Mouse (Mus musculus) embryonic facial prominence, embryonic 12.5 days (tissue): ENCODE measurements around the gene Ccdc150. TPM values are rescaled to one million over a fixed set of nuclear protein-coding genes. Genes with fewer than 3 reads are reported as not detected.

ENCODE experiments used
- ATAC-seq: fragments of 200-750 bp; cut with Nextera tagmentation; 2 replicates; pipeline ENCODE4 v1.8.0; 2017; ENCODE audit not compliant: insufficient number of reproducible peaks, insufficient read depth, low FRiP score, low TSS enrichment
- H3K27ac ChIP-seq: fragments of 300-500 bp; sonication (generic); 2 replicates; pipeline ENCODE4 v1.5.1; 2016; ENCODE audit warnings: mild to moderate bottlenecking
- H3K27me3 ChIP-seq: fragments of 300-500 bp; sonication (generic); 2 replicates; pipeline ENCODE4 v1.6.1; 2016; ENCODE audit warnings: mild to moderate bottlenecking, moderate library complexity
- H3K36me3 ChIP-seq: fragments of 300-500 bp; sonication (generic); 2 replicates; pipeline ENCODE4 v1.6.1; 2016; ENCODE audit warnings: mild to moderate bottlenecking
- H3K4me1 ChIP-seq: fragments of 300-500 bp; sonication (generic); 2 replicates; pipeline ENCODE4 v1.6.1; 2016
- H3K4me2 ChIP-seq: fragments of 300-500 bp; sonication (generic); replicated peaks from 2 replicates; pipeline ENCODE4 v1.6.1; 2016; ENCODE audit warnings: mild to moderate bottlenecking, moderate library complexity
- H3K4me3 ChIP-seq: fragments of 300-500 bp; sonication (generic); 2 replicates; pipeline ENCODE4 v1.5.1; 2016; ENCODE audit warnings: mild to moderate bottlenecking
- H3K9ac ChIP-seq: fragments of 300-500 bp; sonication (generic); 2 replicates; pipeline ENCODE4 v1.6.1; 2016; ENCODE audit warnings: mild to moderate bottlenecking, moderate library complexity
- H3K9me3 ChIP-seq: fragments of 300-500 bp; sonication (generic); 2 replicates; pipeline ENCODE4 v1.6.1; 2016; ENCODE audit warnings: mild to moderate bottlenecking, moderate library complexity
- WGBS: fragments of 180-500 bp; shearing (Covaris S2); methylation state at CpG from one replicate; pipeline ENCODE4 v1.1.7; 2016; 5-methylcytosine and 5-hydroxymethylcytosine counted together
- polyA plus RNA-seq: library from polyadenylated mRNA; unstranded; fragments of >200 nt; fragmentation: Nextera tagmentation; extraction: Ambion mirVana; gene quantifications from 2 replicates; pipeline ENCODE4 v1.2.1, GENCODE M21; 2016

The Ccdc150 gene
- polyA plus RNA-seq, 1 experiment from 2014 or later, result 0.51 TPM

DNA sequence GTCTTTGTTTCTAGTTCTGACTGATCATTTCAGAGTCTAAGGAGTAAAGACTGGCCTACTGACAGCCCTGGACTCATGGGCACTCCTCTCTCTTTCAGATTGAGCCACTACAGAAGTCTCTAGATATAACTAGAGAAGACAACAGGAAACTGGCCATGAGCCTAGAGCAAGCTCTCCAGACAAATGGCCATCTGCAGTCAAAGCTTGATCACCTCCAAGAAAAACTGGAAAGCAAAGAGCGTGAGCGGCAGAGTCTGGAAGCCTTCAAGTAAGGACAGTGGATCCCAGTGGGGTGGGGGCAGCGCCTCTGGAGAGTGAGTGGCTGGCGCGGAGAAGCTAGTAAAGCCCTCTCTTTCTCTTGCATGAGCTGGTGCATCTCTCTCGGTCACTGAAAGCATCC lies 106.1 kb downstream of the Ccdc150 start:
- ATAC-seq, result no peak
- 89% methylated on average over 6 of the region's 6 CpGs for WGBS
- H3K9ac ChIP-seq, result no peak overlapping the region

DNA sequence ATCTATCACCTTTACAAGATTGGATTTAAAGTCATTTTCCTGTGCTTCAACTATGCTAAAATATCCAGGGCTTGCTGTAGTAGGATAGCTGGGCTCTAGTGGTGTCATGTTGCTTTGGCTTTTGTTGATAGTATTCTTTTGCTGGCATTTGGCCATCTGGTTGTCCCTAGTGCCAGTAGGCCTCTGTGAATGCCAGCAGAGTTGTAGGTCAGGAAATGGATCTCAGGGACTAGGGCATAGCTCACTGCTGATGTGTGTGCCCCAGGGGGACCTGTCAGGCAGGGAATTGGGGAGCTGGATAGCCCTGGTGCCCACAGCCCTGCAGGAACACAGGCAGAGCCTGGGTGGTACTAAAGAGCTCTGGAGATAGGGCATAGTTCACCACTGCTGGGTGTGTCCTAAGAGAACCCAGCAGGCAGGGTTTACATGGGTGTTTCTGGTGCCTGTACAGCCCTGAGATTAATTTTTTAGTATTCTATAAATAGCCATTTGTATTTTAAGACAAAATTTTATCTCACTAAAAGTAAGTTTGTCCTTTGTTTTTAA lies 127.1 kb downstream of the Ccdc150 start:
- no peak overlapping the region for H3K27ac ChIP-seq
- no peaks in the 10 kb centered on the region for H3K27me3 ChIP-seq
- 0 out of 2 replicates have a peak, but pooled peaks cover 3% of the 10 kb centered on the region for H3K36me3 ChIP-seq
- H3K4me2 ChIP-seq, result no peak overlapping the region
- H3K4me1 ChIP-seq, result no peaks in the 10 kb centered on the region
- no peak overlapping the region for H3K9ac ChIP-seq
- ATAC-seq, result no peak
- H3K9me3 ChIP-seq, result no peaks in the 10 kb centered on the region; the same call in 1 of the 2 replicates
- H3K4me3 ChIP-seq, result no peak overlapping the region

More for the DNA sequence above, 106.1 kb downstream of the Ccdc150 start:
- Histone ChIP-seq H3K27ac (no peak overlapping the region), H3K27me3 (no peaks in the 10 kb centered on the region), H3K4me3 (no peak overlapping the region), H3K9me3 (no peaks in the 10 kb centered on the region), H3K36me3 (no peaks in the 10 kb centered on the region), H3K4me1 (no peaks in the 10 kb centered on the region), H3K4me2 (no peak overlapping the region)

DNA sequence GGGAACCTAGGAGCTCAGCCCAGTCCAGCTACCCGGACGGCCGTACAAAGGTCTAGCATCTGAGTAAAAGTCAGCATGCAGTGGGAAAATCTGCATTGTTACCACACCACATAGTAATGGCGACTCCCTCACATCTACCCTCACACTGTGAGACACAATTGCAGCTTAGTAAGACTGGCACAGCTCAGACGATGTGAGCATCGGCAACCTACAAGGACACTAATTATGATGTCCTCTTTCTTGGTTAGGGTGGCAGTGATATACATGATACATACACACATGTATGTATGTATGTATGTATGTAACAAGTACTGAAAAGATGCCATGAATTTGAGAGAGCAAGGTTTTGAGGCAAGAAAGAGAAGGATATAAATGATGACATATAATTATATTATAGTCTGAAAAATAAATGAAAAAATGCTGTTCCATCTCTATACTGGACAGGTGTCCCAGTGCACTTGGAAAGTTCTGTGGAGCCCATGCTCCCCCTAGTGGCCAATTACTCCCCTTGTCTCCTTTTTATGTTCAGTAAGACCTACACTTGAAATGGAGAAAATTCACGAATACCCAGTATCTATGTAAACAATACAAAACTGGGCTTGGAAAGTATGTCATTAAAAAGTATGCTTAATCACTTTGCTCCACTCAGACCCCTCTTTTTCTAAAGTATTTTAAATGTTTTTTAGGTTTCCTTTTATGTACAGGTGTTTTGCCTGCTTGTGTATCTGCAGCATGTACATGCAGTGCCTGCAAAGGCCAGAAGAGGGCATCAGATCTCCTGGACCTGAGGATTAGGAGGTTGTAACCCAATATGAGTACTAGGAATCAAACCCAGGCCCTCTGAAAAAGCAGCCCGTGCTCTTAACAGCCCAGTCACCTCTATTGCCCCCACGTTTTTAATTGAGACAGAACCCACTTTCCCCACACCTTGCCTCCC lies 130.8 kb downstream of the Ccdc150 start:
- no peaks in the 10 kb centered on the region for H3K27me3 ChIP-seq
- H3K9me3 ChIP-seq, result no peaks in the 10 kb centered on the region; the same call in 1 of the 2 replicates
- WGBS, result 91% methylated on average over 9 of the region's 9 CpGs
- H3K4me3 ChIP-seq, result no peak overlapping the region
- H3K27ac ChIP-seq, result no peak overlapping the region
- no peak overlapping the region for H3K4me2 ChIP-seq
- H3K9ac ChIP-seq, result no peak overlapping the region
- no peak for ATAC-seq
- H3K4me1 ChIP-seq, result no peaks in the 10 kb centered on the region
- H3K36me3 ChIP-seq, result 0 out of 2 replicates have a peak, but pooled peaks cover 3% of the 10 kb centered on the region

GRCm38 (mm10) chr1:54384221-54384620 lies 133.7 kb downstream of the Ccdc150 start:
- H3K27me3 ChIP-seq, result no peaks in the 10 kb centered on the region
- no peak overlapping the region for H3K9ac ChIP-seq
- no peak overlapping the region for H3K27ac ChIP-seq
- H3K36me3 ChIP-seq, result 0 out of 2 replicates have a peak, but pooled peaks cover 3% of the 10 kb centered on the region
- no peaks in the 10 kb centered on the region for H3K4me1 ChIP-seq
- no peak overlapping the region for H3K4me3 ChIP-seq
- H3K9me3 ChIP-seq, result no peaks in the 10 kb centered on the region; the same call in 1 of the 2 replicates
- no peak overlapping the region for H3K4me2 ChIP-seq
- WGBS, result 18% methylated on average over 1 of the region's 1 CpGs
- no peak for ATAC-seq

DNA sequence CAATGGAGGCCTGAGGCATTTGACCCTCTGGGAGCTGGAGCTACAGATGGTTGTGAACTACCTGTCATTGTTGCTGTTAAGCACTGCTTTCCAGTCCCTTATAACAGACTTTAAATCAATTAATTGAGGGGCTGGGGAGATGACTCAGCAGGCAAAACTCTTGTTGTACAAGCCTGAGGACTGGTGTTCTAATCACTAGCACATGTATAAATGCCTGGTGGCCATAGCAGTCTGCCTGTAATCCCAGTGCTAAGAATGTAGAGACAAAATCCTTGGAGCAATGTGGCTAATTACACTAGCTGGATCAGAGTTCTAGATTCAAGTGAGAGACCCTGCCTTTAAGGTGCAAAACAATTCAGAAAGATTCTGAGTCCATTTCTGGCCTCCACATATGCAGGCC lies 152.3 kb downstream of the Ccdc150 start:
- ATAC-seq, result no peak
- no peaks in the 10 kb centered on the region for H3K4me1 ChIP-seq
- H3K36me3 ChIP-seq, result peaks cover 50% of the 10 kb centered on the region

More for the DNA sequence above, 152.3 kb downstream of the Ccdc150 start:
- Histone ChIP-seq H3K4me2 (no peak overlapping the region), H3K27ac (no peak overlapping the region), H3K4me3 (no peak overlapping the region), H3K9ac (no peak overlapping the region), H3K9me3 (no peaks in the 10 kb centered on the region), H3K27me3 (no peaks in the 10 kb centered on the region)

Other genes starting within 250 kb of the Ccdc150 start
- 5.6 and 6.3 TPM in 2 replicates for gene Hecw2, start 55.5 kb upstream of the Ccdc150 start, polyA plus RNA-seq
- gene Gtf3c3, start 188.3 kb downstream of the Ccdc150 start, polyA plus RNA-seq, result 30.0 and 32.0 TPM in 2 replicates